ENCODE assay signal across 8 mouse cellular contexts in genomic region chr10:21995221-21995620, GRCm38 (mm10).
DNase-seq lines count a peak whose midpoint lies in the region; ATAC-seq and TF ChIP-seq lines count a peak whose summit lies in the region.

No protein-coding gene starts in this region.

- peak; percentile 84 for TF ChIP-seq RAD21 in MEL (IDR thresholded peaks at IDR 0.05; ENCODE audit: low read depth, low read length)

- TF ChIP-seq CTCF in MEL (IDR thresholded peaks at IDR 0.05 in 2 of 3, conservative IDR thresholded peaks at IDR 0.05 in 1 of 3; ENCODE audit: control insufficient read depth in 1 of 3, insufficient read depth in 1 of 3, low read depth in 2 of 3, low read length in 3 of 3, poor library complexity in 1 of 3, severe bottlenecking in 1 of 3): peak; percentile 15 to 86 (median 48); a peak in 3 of 6 replicates
- peak; percentile 16; the same call in 1 of the 2 replicates for TF ChIP-seq CTCF in cortical plate, adult 2 months (IDR thresholded peaks at IDR 0.05; ENCODE audit: extremely low read depth, insufficient read depth, low read length)

- peak; percentile 85 for DNase-seq in CD4-positive, CD25-positive, alpha-beta regulatory T cell, adult 2 months (ENCODE audit: low read depth, low spot score)
- DNase-seq in MEL (ENCODE audit: low read depth, low spot score): peak; percentile 91
- peak; percentile 75 for DNase-seq in kidney, postnatal 10 days
- peak; percentile 69 for DNase-seq in right cerebral cortex, postnatal 10 days (ENCODE audit: low spot score in 2 of 2)
- no peak for DNase-seq in gastrocnemius, adult 8-10 months (ENCODE audit: low spot score in 2 of 2)

- no peaks in the 10 kb centered on the region for H3K79me2 ChIP-seq in MEL (ENCODE audit: control insufficient read depth, insufficient read depth, low read length, poor library complexity)

- H3K4me1 ChIP-seq in MEL (ENCODE audit: control insufficient read depth in 1 of 2, insufficient read depth in 2 of 2, low read length in 2 of 2): no peaks in the 10 kb centered on the region
- H3K4me1 ChIP-seq in cortical plate, adult 2 months (ENCODE audit: control insufficient read depth, insufficient read depth, low read length): peaks cover 4% of the 10 kb centered on the region
- H3K4me1 ChIP-seq in heart, embryonic 14.5 days (ENCODE audit: control insufficient read depth in 2 of 2, insufficient read depth in 2 of 2, low read length in 2 of 2): peaks cover 7 to 12% of the 10 kb centered on the region in 2 experiments; a peak in 2 of 4 replicates
- peaks cover 7% of the 10 kb centered on the region; the same call in 1 of the 2 replicates for H3K4me1 ChIP-seq in lung, embryonic 16.5 days (replicated peaks; ENCODE audit: control insufficient read depth, insufficient read depth, low read length)

- TF ChIP-seq EP300 in MEL (IDR thresholded peaks at IDR 0.05; ENCODE audit: low read depth in 1 of 2, low read length in 2 of 2): no peak

- H3K9ac ChIP-seq in MEL (ENCODE audit: control insufficient read depth, low read depth, low read length, poor library complexity, severe bottlenecking): peak overlapping the region; percentile 66
- H3K9ac ChIP-seq in heart, embryonic 14.5 days (ENCODE audit: low read length): peak overlapping the region; percentile 82
- peak overlapping the region; percentile 71; the same call in 1 of the 2 replicates for H3K9ac ChIP-seq in lung, embryonic 16.5 days (ENCODE audit: low read length)

- WGBS in heart, embryonic 14.5 days: 8% methylated on average over 12 of the region's 12 CpGs
- 4% methylated on average over 12 of the region's 12 CpGs for WGBS in lung, embryonic 16.5 days

- no peak for TF ChIP-seq POLR2A in MEL (IDR thresholded peaks at IDR 0.05; ENCODE audit: control insufficient read depth in 1 of 2, insufficient read depth in 1 of 2, low read depth in 1 of 2, low read length in 2 of 2, poor library complexity in 1 of 2)
- TF ChIP-seq POLR2A in cortical plate, adult 2 months (IDR thresholded peaks at IDR 0.05; ENCODE audit: extremely low read depth, insufficient read depth, low read length): no peak

- H3K27me3 ChIP-seq in MEL (ENCODE audit: control insufficient read depth in 1 of 2, insufficient read depth in 2 of 2, low read length in 2 of 2): peaks cover 2 to 7% of the 10 kb centered on the region in 2 experiments; a peak in 3 of 4 replicates
- H3K27me3 ChIP-seq in heart, embryonic 14.5 days (ENCODE audit: control insufficient read depth, insufficient read depth, low read length): no peaks in the 10 kb centered on the region
- no peaks in the 10 kb centered on the region for H3K27me3 ChIP-seq in lung, embryonic 16.5 days (ENCODE audit: control insufficient read depth, insufficient read depth, low read depth, low read length)

- ATAC-seq in heart, embryonic 14.5 days (ENCODE audit: insufficient number of reproducible peaks, insufficient read depth, low FRiP score, low read depth): no peak
- ATAC-seq in lung, embryonic 16.5 days (ENCODE audit: low read depth): no peak

- H3K9me3 ChIP-seq in MEL (replicated peaks; ENCODE audit: insufficient read depth, low read length): no peaks in the 10 kb centered on the region
- no peaks in the 10 kb centered on the region for H3K9me3 ChIP-seq in heart, embryonic 14.5 days (ENCODE audit: control insufficient read depth, low read length)
- no peaks in the 10 kb centered on the region for H3K9me3 ChIP-seq in lung, embryonic 16.5 days (ENCODE audit: control insufficient read depth, low read length)

- no peak overlapping the region for H3K27ac ChIP-seq in MEL (ENCODE audit: control insufficient read depth, low read depth, low read length)
- H3K27ac ChIP-seq in cortical plate, adult 2 months (ENCODE audit: insufficient read depth, low read length): peak overlapping the region; percentile 18
- peak overlapping the region in 1 of 2 experiments; percentile 85; a peak in 1 of 4 replicates for H3K27ac ChIP-seq in heart, embryonic 14.5 days (replicated peaks in 1 of 2; ENCODE audit: control insufficient read depth in 1 of 2, insufficient read depth in 1 of 2, low read depth in 2 of 2, low read length in 2 of 2)
- H3K27ac ChIP-seq in lung, embryonic 16.5 days (ENCODE audit: low read length): no peak overlapping the region

- H3K4me2 ChIP-seq in heart, embryonic 14.5 days (ENCODE audit: low read length): peak overlapping the region; percentile 95
- peak overlapping the region; percentile 89 for H3K4me2 ChIP-seq in lung, embryonic 16.5 days (ENCODE audit: low read depth, low read length)

- peak overlapping the region; percentile 86 to 87 for H3K4me3 ChIP-seq in MEL (ENCODE audit: control insufficient read depth in 1 of 2, insufficient read depth in 1 of 2, low read depth in 2 of 2, low read length in 2 of 2)
- peak overlapping the region; percentile 82 for H3K4me3 ChIP-seq in cortical plate, adult 2 months (ENCODE audit: insufficient read depth, low read length)
- H3K4me3 ChIP-seq in heart, embryonic 14.5 days (ENCODE audit: control insufficient read depth in 1 of 2, insufficient read depth in 1 of 2, low read depth in 1 of 2, low read length in 2 of 2): peak overlapping the region; percentile 71 to 95; a peak in 3 of 4 replicates
- H3K4me3 ChIP-seq in lung, embryonic 16.5 days (ENCODE audit: low read length): peak overlapping the region; percentile 80

- H3K36me3 ChIP-seq in MEL (ENCODE audit: control insufficient read depth in 1 of 2, insufficient read depth in 2 of 2, low read length in 2 of 2): peaks cover 0 to 4% of the 10 kb centered on the region in 2 experiments; a peak in 1 of 4 replicates
- peaks cover 26% of the 10 kb centered on the region for H3K36me3 ChIP-seq in heart, embryonic 14.5 days (ENCODE audit: control insufficient read depth, insufficient read depth, low read length)
- H3K36me3 ChIP-seq in lung, embryonic 16.5 days (ENCODE audit: control insufficient read depth, insufficient read depth, low read length): no peaks in the 10 kb centered on the region

TF ChIP-seq in MEL, 35 proteins besides CTCF, POLR2A, EP300 and RAD21:
- TF ChIP-seq CHD1 (IDR thresholded peaks at IDR 0.05; ENCODE audit: low read depth, low read length): 0 out of 2 replicates have a peak, but pooled peaks have one; percentile 72
- no peak for TF ChIP-seq USF1 (IDR thresholded peaks at IDR 0.05; ENCODE audit: low read depth, low read length)
- TF ChIP-seq MXI1 (IDR thresholded peaks at IDR 0.05; ENCODE audit: low read depth, low read length): peak; percentile 24
- TF ChIP-seq SMC3 (IDR thresholded peaks at IDR 0.05; ENCODE audit: low read depth, low read length): peak; percentile 92
- TF ChIP-seq BHLHE40 (IDR thresholded peaks at IDR 0.05; ENCODE audit: borderline replicate concordance, low read depth, low read length): no peak
- TF ChIP-seq E2F4 (IDR thresholded peaks at IDR 0.05; ENCODE audit: borderline replicate concordance, low read depth, low read length): no peak
- no peak for TF ChIP-seq HCFC1 (IDR thresholded peaks at IDR 0.05; ENCODE audit: low read depth, low read length)
- peak; percentile 92 for TF ChIP-seq ZNF384 (IDR thresholded peaks at IDR 0.05; ENCODE audit: low read depth, low read length)
- no peak for TF ChIP-seq ZMIZ1 (IDR thresholded peaks at IDR 0.05; ENCODE audit: low read depth, low read length)
- peak; percentile 44; the same call in 1 of the 2 replicates for TF ChIP-seq TBP (IDR thresholded peaks at IDR 0.05; ENCODE audit: low read depth, low read length)
- no peak for TF ChIP-seq TAL1 (IDR thresholded peaks at IDR 0.05; ENCODE audit: low read length)
- no peak for TF ChIP-seq POLR2AphosphoS5 (IDR thresholded peaks at IDR 0.05; ENCODE audit: borderline replicate concordance, low read depth, low read length)
- peak; percentile 25; the same call in 1 of the 2 replicates for TF ChIP-seq MAZ (IDR thresholded peaks at IDR 0.05; ENCODE audit: low read depth, low read length)
- no peak for TF ChIP-seq RCOR1 (IDR thresholded peaks at IDR 0.05; ENCODE audit: low read depth, low read length)
- peak; percentile 78 for TF ChIP-seq SIN3A (IDR thresholded peaks at IDR 0.05; ENCODE audit: low read length)
- no peak for TF ChIP-seq KAT2A (conservative IDR thresholded peaks at IDR 0.05; ENCODE audit: low read depth, low read length)
- TF ChIP-seq MAFK (IDR thresholded peaks at IDR 0.05; ENCODE audit: borderline replicate concordance, low read depth, low read length): no peak
- TF ChIP-seq NELFE (IDR thresholded peaks at IDR 0.05; ENCODE audit: low read depth, low read length): no peak
- TF ChIP-seq MYC (IDR thresholded peaks at IDR 0.05; ENCODE audit: low read depth, low read length): 0 out of 2 replicates have a peak, but pooled peaks have one; percentile 38
- no peak for TF ChIP-seq UBTF (IDR thresholded peaks at IDR 0.05; ENCODE audit: borderline replicate concordance, insufficient read depth, low read depth, low read length)
- TF ChIP-seq ZC3H11A (IDR thresholded peaks at IDR 0.05; ENCODE audit: low read depth, low read length): peak; percentile 89
- no peak for TF ChIP-seq ZKSCAN1 (IDR thresholded peaks at IDR 0.05; ENCODE audit: low read depth, low read length)
- TF ChIP-seq JUND (IDR thresholded peaks at IDR 0.05; ENCODE audit: low read depth, low read length): no peak
- TF ChIP-seq TCF12 (IDR thresholded peaks at IDR 0.05; ENCODE audit: low read depth, low read length): no peak
- no peak for TF ChIP-seq ETS1 (IDR thresholded peaks at IDR 0.05; ENCODE audit: low read depth, low read length)
- TF ChIP-seq POLR2AphosphoS2 (IDR thresholded peaks at IDR 0.05; ENCODE audit: low read length): no peak

Comparison
In these comparisons a context has a peak if more than half of its experiments do, and no peak if none do; other contexts are left out.
1. DNase-seq: peak in CD4-positive, CD25-positive, alpha-beta regulatory T cell, adult 2 months (single experiment), MEL (single experiment), kidney, postnatal 10 days (single experiment) and right cerebral cortex, postnatal 10 days (2 of 2); none in gastrocnemius, adult 8-10 months (0 of 2).
2. Peak in every context shown above with its lines, with median percentiles within 50 percentile points of each other: H3K4me3 ChIP-seq and H3K9ac ChIP-seq.